Mouse (Mus musculus) left cerebral cortex, postnatal 14 days (tissue): ENCODE data around the gene Olfr649. TPM values are rescaled to one million over a fixed set of nuclear protein-coding genes. Genes with fewer than 3 reads are reported as not detected.

Source experiments
- DNase-seq, 2 experiments: peaks; one replicate each; pipeline ENCODE4 v3.0.0; 2021 to 2022; ENCODE audit warnings: low spot score in 2 of 2, mixed read lengths in 1 of 2
- intact Hi-C: fragments of 180-260 bp; cut with DNase I; formaldehyde crosslinking; loops from one replicate; pipeline ENCODE4 v1.15.1; 2025
- long read RNA-seq, 2 experiments: library from polyadenylated mRNA; stranded (forward); transcript quantifications; one replicate each; pipeline ENCODE4 v2.0.0; 2021
- total RNA-seq, 2 experiments: library from RNA; stranded (reverse); gene quantifications; 2 replicates each; pipeline ENCODE4 v1.2.3; 2021

Gene Olfr649
- not detected for total RNA-seq
- long read RNA-seq, experiment 1: 0 reads
- long read RNA-seq, experiment 2: 0 reads

DNA sequence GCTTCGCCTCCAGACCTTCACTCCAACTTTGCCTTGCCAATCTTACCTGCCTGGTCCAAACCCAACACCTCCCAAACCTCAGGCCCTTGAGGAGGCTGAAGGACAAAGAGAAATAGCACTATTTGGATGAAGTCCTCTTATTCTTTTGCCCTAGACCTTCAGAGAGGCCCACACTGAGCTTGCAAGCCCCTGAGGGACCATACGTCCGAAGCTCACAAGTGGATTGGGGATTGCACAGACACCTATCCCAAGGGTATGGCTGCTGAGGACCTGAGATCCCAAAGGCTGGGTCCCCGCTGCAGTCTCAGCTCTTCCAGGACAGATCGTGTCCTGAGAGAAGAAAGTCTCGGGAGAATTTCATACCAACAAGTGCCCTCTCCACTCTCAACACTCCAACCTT lies at the start of gene Olfr649:
Olfr649 (minus strand) TSS at position 101 of the 400 bp plus-strand sequence.
- intact Hi-C loops: no loop called here

DNA sequence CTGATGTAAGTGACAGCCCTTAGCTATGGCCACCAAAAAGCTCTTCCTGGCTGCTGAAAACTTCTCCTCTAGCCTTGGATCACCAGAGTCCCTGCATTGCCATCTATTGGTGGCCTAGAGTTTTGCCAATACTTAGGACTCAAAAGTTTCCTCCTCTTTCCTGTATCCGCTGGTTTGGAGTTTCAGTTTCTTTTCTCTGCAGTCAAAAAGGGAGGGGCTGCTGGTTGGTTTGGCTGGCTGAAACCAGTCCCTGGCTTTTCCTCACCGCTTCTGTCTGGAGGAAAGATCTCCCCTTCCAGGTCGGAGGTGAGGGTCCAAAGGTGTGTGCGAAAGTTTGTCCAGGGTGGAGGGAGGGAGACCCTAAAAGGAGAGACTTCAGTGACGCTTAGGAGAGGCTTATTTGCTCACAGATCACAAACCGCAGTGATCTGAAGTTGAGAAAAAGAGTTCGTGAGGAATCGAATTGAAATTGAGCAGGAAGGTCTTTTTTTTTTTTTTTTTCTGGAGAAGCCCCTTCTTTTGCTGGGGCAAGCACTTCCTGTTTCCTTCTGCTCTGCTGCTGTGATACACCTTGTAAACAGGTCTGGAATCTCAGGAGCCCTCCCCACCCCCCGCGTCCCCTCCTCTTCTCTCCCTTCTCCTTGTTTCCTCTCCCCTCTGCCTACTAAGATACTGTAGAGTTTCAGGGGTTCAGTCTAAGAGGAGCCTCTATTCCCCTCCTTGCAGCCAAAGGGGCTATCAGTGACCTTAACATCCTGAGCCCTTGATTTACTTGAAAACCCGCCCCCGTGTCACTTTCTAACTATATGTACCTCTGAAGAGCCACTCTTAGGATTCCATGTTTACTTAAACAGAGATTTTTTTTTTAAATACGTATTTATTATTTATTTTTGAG lies 48.7 kb upstream of the Olfr649 start, which contains the start of gene Trim34a:
Trim34a (plus strand) TSS at position 171 of the 895 bp plus-strand sequence.
- intact Hi-C loops: no loop called here
- peak; percentile 31 to 49 for DNase-seq

More for the DNA sequence above, at the start of gene Olfr649:
- DNase-seq: no peak

- intact Hi-C loops: no loop called here
These were observed 47.8 kb upstream of the Olfr649 start for GRCm38 (mm10) chr7:104243616-104244015.

DNA sequence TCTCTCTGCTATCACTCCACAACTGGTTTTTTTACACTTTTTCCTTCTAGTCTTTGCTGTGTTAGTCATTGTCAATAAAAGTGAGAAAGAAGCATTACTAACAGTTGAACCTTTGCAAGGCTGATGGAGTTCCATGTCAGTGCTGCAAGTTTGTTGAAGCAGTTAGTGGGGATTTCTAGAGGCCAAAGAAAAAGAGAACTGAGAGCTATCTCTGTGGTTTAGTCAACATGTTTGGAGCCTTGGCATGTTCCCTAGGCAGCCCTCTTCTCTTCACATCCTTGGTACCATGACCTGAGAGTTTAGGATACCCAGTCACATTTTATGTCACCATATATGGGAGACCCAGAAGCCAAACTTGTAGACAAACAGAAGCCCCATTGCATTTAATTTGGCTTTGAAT lies 45.1 kb upstream of the Olfr649 start:
- DNase-seq: no peak
- intact Hi-C loops: no loop called here

More at GRCm38 (mm10) chr7:104243616-104244015, 47.8 kb upstream of the Olfr649 start:
- DNase-seq: no peak

- intact Hi-C loops: no loop called here
These were observed 35.4 kb upstream of the Olfr649 start for GRCm38 (mm10) chr7:104231203-104231602.

DNA sequence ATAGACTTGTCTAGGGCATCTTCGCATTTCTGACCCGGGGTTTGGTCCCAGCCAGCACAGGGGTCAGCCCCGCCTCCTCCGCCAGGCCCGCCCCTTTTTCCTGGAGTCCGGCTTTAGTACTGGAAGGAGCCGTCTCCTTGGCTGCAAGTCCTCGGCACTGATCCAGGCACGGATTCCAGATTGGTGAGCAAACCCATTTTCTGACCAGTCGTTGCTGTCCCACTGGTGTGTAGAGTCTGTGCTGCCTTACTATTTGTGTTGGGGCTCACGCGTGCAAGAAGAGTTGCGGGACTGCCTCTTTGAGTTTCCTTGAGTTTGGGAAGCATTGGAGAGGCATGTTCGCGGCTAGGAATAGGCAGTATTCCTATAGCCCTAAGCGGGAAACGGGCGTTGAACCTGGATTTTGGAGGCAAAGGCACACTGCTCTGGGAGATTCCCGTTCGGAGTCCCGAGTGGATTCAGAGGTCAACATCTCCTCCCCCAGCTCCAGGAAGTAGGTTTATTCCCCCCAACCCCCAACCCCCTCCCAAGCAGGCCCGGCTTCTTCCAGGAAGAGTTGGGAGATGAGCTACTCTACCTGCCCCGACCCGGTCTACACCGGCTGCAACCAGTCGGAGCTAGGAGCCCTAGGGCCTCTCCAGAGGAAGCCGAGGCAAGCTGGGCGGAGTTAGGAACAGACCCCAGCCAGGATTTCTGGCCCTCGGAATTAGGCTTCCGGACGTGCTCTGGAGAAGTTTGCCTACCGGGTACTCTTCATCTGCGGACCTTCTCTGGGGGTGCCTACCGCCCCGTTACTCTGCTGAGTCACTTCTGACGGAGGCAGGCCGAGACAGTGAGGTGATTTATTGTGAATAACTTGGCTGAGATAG lies 23.1 kb upstream of the Olfr649 start, which contains the start of gene Trim6:
Trim6 (plus strand) TSS at position 93 of the 869 bp plus-strand sequence.
- DNase-seq: peak in 1 of 2 experiments; percentile 6
- intact Hi-C loops: no loop called here

More at GRCm38 (mm10) chr7:104231203-104231602, 35.4 kb upstream of the Olfr649 start:
- peak; percentile 4 to 5 for DNase-seq

GRCm38 (mm10) chr7:104217881-104218280 lies 22.1 kb upstream of the Olfr649 start:
- intact Hi-C loops: no loop called here

GRCm38 (mm10) chr7:104216011-104216535 lies 20.3 kb upstream of the Olfr649 start:
- no peak for DNase-seq
- intact Hi-C loops: no loop called here

More at GRCm38 (mm10) chr7:104217881-104218280, 22.1 kb upstream of the Olfr649 start:
- DNase-seq: no peak

- DNase-seq: no peak
- intact Hi-C loops: no loop called here
These were observed 10.4 kb upstream of the Olfr649 start for GRCm38 (mm10) chr7:104206197-104206596.

GRCm38 (mm10) chr7:104199822-104200221 lies 4.0 kb upstream of the Olfr649 start:
- intact Hi-C loops: no loop called here

GRCm38 (mm10) chr7:104191275-104191674 lies 4.5 kb downstream of the Olfr649 start:
- peak in 1 of 2 experiments; percentile 8 for DNase-seq
- intact Hi-C loops: no loop called here

More at GRCm38 (mm10) chr7:104199822-104200221, 4.0 kb upstream of the Olfr649 start:
- peak; percentile 18 to 54 for DNase-seq

- intact Hi-C loops: no loop called here
These were observed 12.5 kb downstream of the Olfr649 start, which contains the start of gene Olfr648 for GRCm38 (mm10) chr7:104183292-104183691. TSS of gene Olfr648 (minus strand) at chr7:104183392.

GRCm38 (mm10) chr7:104179074-104179473 lies 16.7 kb downstream of the Olfr649 start:
- intact Hi-C loops: no loop called here
- DNase-seq: no peak

More at GRCm38 (mm10) chr7:104183292-104183691, 12.5 kb downstream of the Olfr649 start, which contains the start of gene Olfr648:
- DNase-seq: no peak

DNA sequence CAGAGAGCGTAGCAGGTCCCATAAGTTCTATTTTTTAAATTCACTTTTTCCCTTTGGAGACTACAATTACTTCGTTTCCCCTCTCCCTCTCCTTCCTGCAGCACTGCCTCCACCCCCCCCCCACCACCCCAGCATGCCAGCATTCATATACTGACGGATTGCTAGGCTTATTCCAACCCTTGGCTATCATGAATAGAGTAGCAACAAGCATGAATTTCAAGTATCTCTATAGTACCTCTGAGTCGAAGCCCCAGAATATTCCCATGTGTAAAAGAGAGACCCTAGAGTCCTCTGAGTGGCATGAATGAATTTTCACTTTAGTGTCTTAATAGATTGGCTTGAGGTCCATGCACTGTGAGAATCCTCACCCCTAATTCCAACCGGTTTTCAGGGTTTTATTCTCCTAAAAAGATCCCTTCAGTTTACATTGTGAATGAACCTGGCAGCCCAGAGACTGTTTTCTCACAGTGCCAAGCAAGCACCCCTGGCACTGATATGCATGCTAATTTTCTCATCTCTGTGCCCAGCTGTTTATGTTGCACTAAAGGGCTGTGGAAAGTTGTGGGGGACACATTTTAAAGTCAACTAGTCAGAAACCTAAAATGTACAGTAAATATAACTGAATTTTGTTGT lies 17.2 kb downstream of the Olfr649 start:
- DNase-seq: no peak
- intact Hi-C loops: no loop called here

- intact Hi-C loops: no loop called here
- DNase-seq: no peak
These were observed 20.7 kb downstream of the Olfr649 start for GRCm38 (mm10) chr7:104175085-104175484.

DNA sequence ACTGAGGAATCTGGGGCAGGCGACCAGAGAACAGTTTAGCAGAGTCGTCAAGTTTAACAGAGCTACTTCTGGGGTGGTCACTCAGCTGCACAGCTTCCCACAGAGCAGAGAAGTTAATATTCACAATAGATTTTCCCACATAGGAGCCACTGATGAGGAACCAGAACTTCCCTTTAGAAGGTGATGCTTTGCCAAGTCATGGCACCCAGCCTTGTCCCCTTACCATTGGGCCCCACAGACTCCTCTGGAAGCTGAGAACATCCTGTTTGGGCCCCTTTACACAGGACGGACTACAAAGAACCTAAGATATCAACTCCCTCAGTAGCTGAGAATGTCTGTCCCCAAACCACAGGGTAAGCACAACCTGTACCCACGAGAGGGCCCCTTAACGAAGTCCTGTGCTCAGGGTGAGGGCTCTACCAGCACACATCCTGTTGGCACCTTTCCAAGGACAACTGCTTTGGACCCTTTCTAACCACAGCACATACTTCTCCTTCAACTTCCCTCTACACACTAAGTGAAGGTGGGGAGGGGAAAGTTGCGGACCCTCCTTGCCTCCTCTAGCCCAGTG lies 26.1 kb downstream of the Olfr649 start:
- intact Hi-C loops: no loop called here
- peak; percentile 6 to 26 for DNase-seq

DNA sequence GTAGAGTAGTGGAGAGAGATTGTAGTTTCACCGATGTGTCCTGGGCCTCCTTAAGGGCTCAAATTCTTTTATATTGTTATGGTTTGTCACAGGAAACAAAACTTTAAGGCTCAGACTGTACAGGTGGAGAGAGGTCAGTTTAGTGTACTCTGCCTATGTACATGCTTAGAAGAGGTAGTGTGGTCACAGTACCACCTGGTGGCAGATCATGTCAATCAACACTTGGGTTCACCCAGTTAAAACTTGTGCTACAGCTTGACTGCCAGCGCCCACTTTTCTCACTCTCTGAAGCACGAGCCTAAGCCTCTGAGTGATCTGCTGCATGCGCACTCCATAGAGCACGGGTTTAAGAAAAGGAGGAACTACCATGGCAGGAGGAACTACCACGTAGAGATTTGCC lies 28.7 kb downstream of the Olfr649 start:
- intact Hi-C loops: no loop called here
- no peak for DNase-seq

- intact Hi-C loops: no loop called here
- no peak for DNase-seq
These were observed 45.3 kb downstream of the Olfr649 start, which contains the start of gene Ubqlnl for GRCm38 (mm10) chr7:104150456-104150855. TSS of gene Ubqlnl (minus strand) at chr7:104150556.
